Mouse (Mus musculus): ENCODE results near the gene Ndrg3. TPM values are rescaled to one million over a fixed set of nuclear protein-coding genes. Genes with fewer than 3 reads are reported as not detected.

The Ndrg3 gene
- total RNA-seq, 2 experiments from 2014 or later = 22.4 to 23.9 TPM

Other genes starting within 250 kb of the Ndrg3 start
- not detected in 2 replicates for gene Myl9, start 216.6 kb downstream of the Ndrg3 start, total RNA-seq (2015)
- gene Myl9, start 216.6 kb downstream of the Ndrg3 start, total RNA-seq (2017) = not detected in 2 replicates
- 0.36 and 0.38 TPM in 2 replicates for gene Tgif2, start 152.0 kb downstream of the Ndrg3 start, total RNA-seq (2015)
- 0.73 TPM in 1 of 2 replicates, not detected in the other for gene Tgif2, start 152.0 kb downstream of the Ndrg3 start, total RNA-seq (2017)
- gene 4930518I15Rik, start 134.1 kb downstream of the Ndrg3 start, total RNA-seq (2015) = 1.4 and 2.4 TPM in 2 replicates
- 1.5 and 1.9 TPM in 2 replicates for gene 4930518I15Rik, start 134.1 kb downstream of the Ndrg3 start, total RNA-seq (2017)
- 356 and 374 TPM in 2 replicates for gene Rab5if, start 128.9 kb downstream of the Ndrg3 start, total RNA-seq (2015)
- gene Rab5if, start 128.9 kb downstream of the Ndrg3 start, total RNA-seq (2017) = 194 and 199 TPM in 2 replicates
- 0.83 and 2.2 TPM in 2 replicates for gene Sla2, start 104.9 kb downstream of the Ndrg3 start, total RNA-seq (2015)
- gene Sla2, start 104.9 kb downstream of the Ndrg3 start, total RNA-seq (2017) = 1.3 and 1.8 TPM in 2 replicates
- gene Dsn1, start 15.1 kb upstream of the Ndrg3 start, total RNA-seq (2015) = 13.3 and 14.6 TPM in 2 replicates
- gene Dsn1, start 15.1 kb upstream of the Ndrg3 start, total RNA-seq (2017) = 36.4 and 47.0 TPM in 2 replicates
- gene Soga1, start 87.2 kb upstream of the Ndrg3 start, total RNA-seq (2015) = 1.1 and 1.3 TPM in 2 replicates
- gene Soga1, start 87.2 kb upstream of the Ndrg3 start, total RNA-seq (2017) = 1.6 and 1.7 TPM in 2 replicates
- gene Tldc2, start 95.0 kb upstream of the Ndrg3 start, total RNA-seq (2015) = not detected in 2 replicates
- gene Tldc2, start 95.0 kb upstream of the Ndrg3 start, total RNA-seq (2017) = not detected in 2 replicates
- gene Samhd1, start 143.2 kb upstream of the Ndrg3 start, total RNA-seq (2015) = 730 and 815 TPM in 2 replicates
- gene Samhd1, start 143.2 kb upstream of the Ndrg3 start, total RNA-seq (2017) = 599 and 677 TPM in 2 replicates
- gene Rbl1, start 212.5 kb upstream of the Ndrg3 start, total RNA-seq (2015) = 94.0 and 94.1 TPM in 2 replicates
- gene Rbl1, start 212.5 kb upstream of the Ndrg3 start, total RNA-seq (2017) = 88.4 and 90.3 TPM in 2 replicates